ENCODE assay signal across 1 mouse cellular context in genomic region chr17:35832400-35833238, GRCm38 (mm10).
TF ChIP-seq lines count a peak whose summit lies in the region.

No protein-coding gene starts in this region.

TF ChIP-seq in MEL, 35 proteins besides CTCF, POLR2A, EP300 and RAD21:
- TF ChIP-seq CHD1 (IDR thresholded peaks at IDR 0.05; ENCODE audit: low read depth, low read length): no peak
- TF ChIP-seq POLR2AphosphoS5 (IDR thresholded peaks at IDR 0.05; ENCODE audit: borderline replicate concordance, low read depth, low read length): peak; percentile 69; the same call in 1 of the 2 replicates
